Mouse (Mus musculus) neural tube, embryonic 11.5 days (tissue): ENCODE measurements around the gene Rorc. TPM values are rescaled to one million over a fixed set of nuclear protein-coding genes. Genes with fewer than 3 reads are reported as not detected.

ENCODE experiments used
- ATAC-seq: fragments of 200-750 bp; cut with Nextera tagmentation; 2 replicates; pipeline ENCODE4 v1.8.0; 2017; ENCODE audit warnings: moderate number of reproducible peaks, mild to moderate bottlenecking, moderate TSS enrichment, moderate library complexity; ENCODE audit not compliant: insufficient read depth, low FRiP score, low TSS enrichment
- DNase-seq: peaks from one replicate; pipeline ENCODE4 v3.0.0-alpha.2; 2015; ENCODE audit warnings: low spot score
- H3K27ac ChIP-seq: fragments of 300-500 bp; sonication (generic); 2 replicates; pipeline ENCODE4 v1.5.1; 2014; ENCODE audit warnings: low read depth, mild to moderate bottlenecking, low read length
- H3K27me3 ChIP-seq: fragments of 300-500 bp; sonication (generic); 2 replicates; pipeline ENCODE4 v1.6.1; 2014; ENCODE audit warnings: mild to moderate bottlenecking, low read length, mixed read lengths; ENCODE audit not compliant: control insufficient read depth, insufficient read depth
- H3K36me3 ChIP-seq: fragments of 300-500 bp; sonication (generic); 2 replicates; pipeline ENCODE4 v1.6.1; 2014; ENCODE audit warnings: mild to moderate bottlenecking, low read length, moderate library complexity, mixed read lengths; ENCODE audit not compliant: control insufficient read depth, insufficient read depth
- H3K4me1 ChIP-seq: fragments of 300-500 bp; sonication (generic); 2 replicates; pipeline ENCODE4 v1.6.1; 2014; ENCODE audit warnings: low read length, mixed read lengths; ENCODE audit not compliant: control insufficient read depth, insufficient read depth
- H3K4me2 ChIP-seq: fragments of 300-500 bp; sonication (generic); 2 replicates; pipeline ENCODE4 v1.6.1; 2014; ENCODE audit warnings: low read depth, mild to moderate bottlenecking, moderate library complexity
- H3K4me3 ChIP-seq: fragments of 300-500 bp; sonication (generic); 2 replicates; pipeline ENCODE4 v1.5.1; 2014; ENCODE audit warnings: low read depth, low read length
- H3K9ac ChIP-seq: fragments of 300-500 bp; sonication (generic); 2 replicates; pipeline ENCODE4 v1.6.1; 2014; ENCODE audit warnings: mild to moderate bottlenecking, low read length
- H3K9me3 ChIP-seq: fragments of 300-500 bp; sonication (generic); 2 replicates; pipeline ENCODE4 v1.6.1; 2016; ENCODE audit warnings: low read length; ENCODE audit not compliant: control insufficient read depth
- WGBS: fragments of 180-500 bp; shearing (Covaris S2); extraction: QIAGEN DNeasy Blood & Tissue Kit; methylation state at CpG from one replicate; pipeline ENCODE4 v1.1.7; 2014; 5-methylcytosine and 5-hydroxymethylcytosine counted together
- polyA plus RNA-seq: library from polyadenylated mRNA; unstranded; fragments of >200 nt; fragmentation: Nextera tagmentation; extraction: Ambion mirVana; gene quantifications from 2 replicates; pipeline ENCODE4 v1.2.1, GENCODE M21; 2014

Rorc gene
- polyA plus RNA-seq, 1 experiment from 2014 or later, result not detected

- Histone ChIP-seq H3K9ac (no peak overlapping the region), H3K27ac (no peak overlapping the region), H3K27me3 (no peaks in the 10 kb centered on the region), H3K4me1 (peaks cover 5% of the 10 kb centered on the region), H3K4me2 (no peak overlapping the region), H3K36me3 (no peaks in the 10 kb centered on the region), H3K4me3 (no peak overlapping the region), H3K9me3 (no peaks in the 10 kb centered on the region)
- ATAC-seq, result no peak
- WGBS, result 5% methylated on average over 3 of the region's 3 CpGs
- no peak for DNase-seq
Measured at GRCm38 (mm10) chr3:94372038-94372437, 556 bp upstream of the Rorc start.

- H3K9ac ChIP-seq, result peak overlapping the region; percentile 6; the same call in 1 of the 2 replicates
- no peaks in the 10 kb centered on the region for H3K9me3 ChIP-seq
- H3K4me2 ChIP-seq, result peak overlapping the region; percentile 16; the same call in 1 of the 2 replicates
- no peaks in the 10 kb centered on the region for H3K36me3 ChIP-seq
- ATAC-seq (peak; percentile 13; the same call in 1 of the 2 replicates), DNase-seq (no peak)
- H3K4me1 ChIP-seq, result peaks cover 5% of the 10 kb centered on the region
- no peak overlapping the region for H3K4me3 ChIP-seq
- WGBS, result 2% methylated on average over 10 of the region's 10 CpGs
- no peak overlapping the region for H3K27ac ChIP-seq
- no peaks in the 10 kb centered on the region for H3K27me3 ChIP-seq
Measured at GRCm38 (mm10) chr3:94373090-94373489, 496 bp downstream of the Rorc start.

GRCm38 (mm10) chr3:94373597-94374011, 1.0 kb downstream of the Rorc start:
- no peak overlapping the region for H3K4me3 ChIP-seq
- ATAC-seq (peak; percentile 26; the same call in 1 of the 2 replicates), DNase-seq (no peak)
- H3K9ac ChIP-seq, result no peak overlapping the region; the same call in 1 of the 2 replicates
- H3K27me3 ChIP-seq, result no peaks in the 10 kb centered on the region
- H3K4me2 ChIP-seq, result 0 out of 2 replicates have a peak overlapping the region, but pooled peaks have one; percentile 16
- H3K27ac ChIP-seq, result no peak overlapping the region
- no peaks in the 10 kb centered on the region for H3K9me3 ChIP-seq
- H3K4me1 ChIP-seq, result peaks cover 5% of the 10 kb centered on the region
- no peaks in the 10 kb centered on the region for H3K36me3 ChIP-seq
- 4% methylated on average over 5 of the region's 5 CpGs for WGBS

- ATAC-seq (no peak), DNase-seq (no peak)
- Histone ChIP-seq H3K9ac (no peak overlapping the region), H3K4me1 (peaks cover 5% of the 10 kb centered on the region), H3K36me3 (no peaks in the 10 kb centered on the region), H3K4me2 (no peak overlapping the region), H3K9me3 (no peaks in the 10 kb centered on the region), H3K4me3 (no peak overlapping the region), H3K27ac (no peak overlapping the region), H3K27me3 (no peaks in the 10 kb centered on the region)
Measured at GRCm38 (mm10) chr3:94374636-94375035, 2.0 kb downstream of the Rorc start.

- no peak for ATAC-seq
- H3K27me3 ChIP-seq, result no peaks in the 10 kb centered on the region
- DNase-seq, result no peak
- H3K9me3 ChIP-seq, result no peaks in the 10 kb centered on the region
- H3K4me2 ChIP-seq, result no peak overlapping the region
- H3K9ac ChIP-seq, result no peak overlapping the region
- no peak overlapping the region for H3K4me3 ChIP-seq
- H3K36me3 ChIP-seq, result no peaks in the 10 kb centered on the region
- WGBS, result 79% methylated on average over 2 of the region's 2 CpGs
- peaks cover 5% of the 10 kb centered on the region for H3K4me1 ChIP-seq
- H3K27ac ChIP-seq, result no peak overlapping the region
Measured at GRCm38 (mm10) chr3:94375146-94375545, 2.6 kb downstream of the Rorc start.

GRCm38 (mm10) chr3:94375861-94376260, 3.3 kb downstream of the Rorc start:
- Histone ChIP-seq H3K36me3 (no peaks in the 10 kb centered on the region), H3K4me3 (no peak overlapping the region), H3K9ac (no peak overlapping the region), H3K27me3 (no peaks in the 10 kb centered on the region), H3K9me3 (no peaks in the 10 kb centered on the region), H3K4me1 (peaks cover 5% of the 10 kb centered on the region), H3K4me2 (no peak overlapping the region), H3K27ac (no peak overlapping the region)
- no peak for ATAC-seq
- 63% methylated on average over 5 of the region's 5 CpGs for WGBS
- DNase-seq, result no peak

- Histone ChIP-seq H3K9ac (no peak overlapping the region), H3K9me3 (no peaks in the 10 kb centered on the region), H3K36me3 (no peaks in the 10 kb centered on the region), H3K27ac (no peak overlapping the region), H3K4me1 (peaks cover 5% of the 10 kb centered on the region), H3K4me3 (no peak overlapping the region), H3K4me2 (no peak overlapping the region), H3K27me3 (no peaks in the 10 kb centered on the region)
- no peak for DNase-seq
- WGBS, result 19% methylated on average over 13 of the region's 13 CpGs
- no peak for ATAC-seq
Measured at GRCm38 (mm10) chr3:94377028-94377923, 4.7 kb downstream of the Rorc start.

- 26% methylated on average over 9 of the region's 9 CpGs for WGBS
- Histone ChIP-seq H3K9me3 (no peaks in the 10 kb centered on the region), H3K4me2 (no peak overlapping the region), H3K36me3 (no peaks in the 10 kb centered on the region), H3K4me1 (no peaks in the 10 kb centered on the region), H3K27me3 (no peaks in the 10 kb centered on the region), H3K4me3 (no peak overlapping the region), H3K9ac (no peak overlapping the region), H3K27ac (no peak overlapping the region)
- ATAC-seq, result no peak
- DNase-seq, result no peak
Measured at GRCm38 (mm10) chr3:94379831-94380510, 7.4 kb downstream of the Rorc start.
